Mouse (Mus musculus) C2C12 (cell line): ENCODE results near the gene Ercc5.

Experiments used
- CTCF ChIP-seq: IDR thresholded peaks from one replicate; pipeline ENCODE4 v1.5.1; 2011; ENCODE audit not compliant: control insufficient read depth, insufficient read depth, insufficient read length
- FOSL1 ChIP-seq: IDR thresholded peaks from one replicate; pipeline ENCODE4 v1.8.0; 2011; ENCODE audit warnings: mild to moderate bottlenecking, low read length; ENCODE audit not compliant: poor library complexity, insufficient read depth, severe bottlenecking
- MAX ChIP-seq: IDR thresholded peaks from one replicate; pipeline ENCODE4 v1.6.1; 2011; ENCODE audit warnings: mild to moderate bottlenecking, control low read depth
- MYOG ChIP-seq: IDR thresholded peaks from one replicate; pipeline ENCODE4 v1.6.1; 2011; ENCODE audit not compliant: control insufficient read depth, insufficient read length; ENCODE audit errors: extremely low read depth

GRCm38 (mm10) chr1:44198273-44199171 lies 51.0 kb downstream of the Ercc5 start:
- TF ChIP-seq FOSL1 (no peak), CTCF (no peak), MAX (no peak), MYOG (no peak)
